Mouse (Mus musculus) small intestine, adult 2 months (tissue): ENCODE results near the gene Ssr1. TPM values are rescaled to one million over a fixed set of nuclear protein-coding genes. Genes with fewer than 3 reads are reported as not detected.

Source experiments
- H3K27ac ChIP-seq: fragments of 200-500 bp; 2 replicates; pipeline ENCODE4 v1.5.1; 2012; ENCODE audit warnings: low read depth, low read length, control low read depth, inconsistent platforms; ENCODE audit not compliant: insufficient read depth
- H3K27me3 ChIP-seq: fragments of 200-500 bp; 2 replicates; pipeline ENCODE4 v1.6.1; 2012; ENCODE audit warnings: mild to moderate bottlenecking, moderate library complexity, low read length, inconsistent platforms; ENCODE audit not compliant: control insufficient read depth, insufficient read depth
- H3K36me3 ChIP-seq: fragments of 200-500 bp; 2 replicates; pipeline ENCODE4 v1.6.1; 2012; ENCODE audit warnings: mild to moderate bottlenecking, low read length, control low read depth, inconsistent platforms; ENCODE audit not compliant: control insufficient read depth, insufficient read depth
- H3K4me1 ChIP-seq: fragments of 200-500 bp; 2 replicates; pipeline ENCODE4 v1.6.1; 2012; ENCODE audit warnings: low read length, inconsistent platforms, mixed read lengths; ENCODE audit not compliant: control insufficient read depth, insufficient read depth, insufficient read length
- H3K4me3 ChIP-seq: fragments of 200-500 bp; 2 replicates; pipeline ENCODE4 v1.5.1; 2012; ENCODE audit warnings: low read depth, mild to moderate bottlenecking, control low read depth, inconsistent platforms, low read length, moderate library complexity
- CTCF ChIP-seq: fragments of 200-500 bp; IDR thresholded peaks from 2 replicates; pipeline ENCODE4 v1.5.1; 2012; ENCODE audit warnings: low read depth, mild to moderate bottlenecking, control low read depth, inconsistent platforms, low read length, moderate library complexity, mixed read lengths; ENCODE audit not compliant: insufficient replicate concordance, insufficient read length; ENCODE audit errors: extremely low read depth
- POLR2A ChIP-seq: fragments of 200-500 bp; IDR thresholded peaks from 2 replicates; pipeline ENCODE4 v1.6.1; 2012; ENCODE audit warnings: low read depth, mild to moderate bottlenecking, control low read depth, inconsistent platforms, low read length, moderate library complexity
- WGBS: fragments of 180-500 bp; shearing (Covaris S2); methylation state at CpG from one replicate; pipeline ENCODE4 v1.1.7; 2018; 5-methylcytosine and 5-hydroxymethylcytosine counted together
- polyA plus RNA-seq: library from polyadenylated mRNA; depleted of rRNA; stranded (reverse); fragments of >200 nt; gene quantifications from 2 replicates; pipeline ENCODE4 v1.2.3, GENCODE M21; 2012

Gene Ssr1
- polyA plus RNA-seq, 1 experiment, result 3.0 TPM

DNA sequence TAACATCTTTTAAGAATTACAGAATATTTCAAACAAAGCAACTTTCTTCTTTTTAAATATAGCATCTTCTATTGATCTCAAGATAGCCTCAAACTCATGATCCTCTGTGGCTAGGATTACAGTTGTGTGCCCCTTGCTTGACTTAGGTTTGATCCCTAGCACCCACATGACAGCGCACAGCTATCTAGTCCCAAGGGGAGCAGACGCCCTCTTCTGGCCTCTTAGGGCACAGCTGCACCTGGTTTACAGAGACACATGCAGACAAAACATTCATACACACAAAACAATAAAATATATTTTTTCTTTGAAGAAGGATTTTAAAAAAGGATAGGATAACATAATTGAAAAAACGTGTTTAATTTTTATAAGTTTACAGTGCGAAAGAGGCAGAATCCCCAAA, 31.9 kb upstream of the Ssr1 start:
- Histone ChIP-seq H3K27ac (no peak overlapping the region), H3K36me3 (no peaks in the 10 kb centered on the region), H3K27me3 (no peaks in the 10 kb centered on the region), H3K4me1 (no peaks in the 10 kb centered on the region), H3K4me3 (no peak overlapping the region)
- TF ChIP-seq POLR2A (no peak), CTCF (no peak)
- WGBS, result 59% methylated on average over 4 of the region's 4 CpGs

DNA sequence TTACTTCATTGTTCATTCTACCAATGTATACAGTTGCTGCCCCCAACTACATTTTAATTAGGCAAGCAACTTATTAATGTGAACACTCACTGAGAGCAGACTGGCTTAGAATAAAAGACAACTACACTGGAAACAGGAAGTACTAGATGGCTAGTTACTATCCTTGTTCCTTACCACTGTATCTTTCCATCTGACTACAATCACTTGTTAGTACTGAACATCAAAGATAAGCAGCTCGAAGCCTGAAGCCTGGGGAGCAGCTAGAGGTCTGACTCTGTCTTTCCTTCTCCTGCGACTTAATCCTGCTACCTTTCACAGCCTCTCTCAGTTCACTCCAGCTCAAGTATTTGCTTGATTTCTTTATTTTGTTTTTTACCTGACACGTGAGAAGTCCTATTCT, 24.8 kb upstream of the Ssr1 start:
- no peak for TF ChIP-seq POLR2A
- H3K27me3 ChIP-seq, result no peaks in the 10 kb centered on the region
- H3K27ac ChIP-seq, result no peak overlapping the region
- H3K36me3 ChIP-seq, result no peaks in the 10 kb centered on the region
- 72% methylated on average over 3 of the region's 3 CpGs for WGBS
- H3K4me3 ChIP-seq, result no peak overlapping the region
- H3K4me1 ChIP-seq, result no peaks in the 10 kb centered on the region

DNA sequence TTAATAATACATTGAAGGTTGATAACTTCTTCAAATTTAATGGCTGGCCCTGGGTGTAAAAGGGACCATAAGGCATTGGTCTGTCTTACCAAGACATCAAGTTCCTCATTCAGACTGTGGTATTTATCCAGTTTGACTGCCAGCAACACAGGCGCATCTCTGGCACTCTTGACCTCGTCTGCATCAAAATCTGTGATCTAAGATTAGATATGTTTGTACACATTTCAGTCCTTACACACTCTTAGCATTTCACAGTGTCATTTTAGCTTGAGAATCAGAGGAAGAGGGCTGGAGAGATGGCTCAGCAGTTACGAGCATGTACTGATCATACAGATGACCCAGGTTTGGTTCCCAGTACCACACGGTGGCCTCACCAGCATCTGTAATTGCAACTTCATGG, 21.6 kb upstream of the Ssr1 start:
- no peak for TF ChIP-seq CTCF
- Histone ChIP-seq H3K36me3 (no peaks in the 10 kb centered on the region), H3K27ac (no peak overlapping the region), H3K4me1 (no peaks in the 10 kb centered on the region), H3K27me3 (no peaks in the 10 kb centered on the region), H3K4me3 (no peak overlapping the region)
- 87% methylated on average over 4 of the region's 4 CpGs for WGBS

DNA sequence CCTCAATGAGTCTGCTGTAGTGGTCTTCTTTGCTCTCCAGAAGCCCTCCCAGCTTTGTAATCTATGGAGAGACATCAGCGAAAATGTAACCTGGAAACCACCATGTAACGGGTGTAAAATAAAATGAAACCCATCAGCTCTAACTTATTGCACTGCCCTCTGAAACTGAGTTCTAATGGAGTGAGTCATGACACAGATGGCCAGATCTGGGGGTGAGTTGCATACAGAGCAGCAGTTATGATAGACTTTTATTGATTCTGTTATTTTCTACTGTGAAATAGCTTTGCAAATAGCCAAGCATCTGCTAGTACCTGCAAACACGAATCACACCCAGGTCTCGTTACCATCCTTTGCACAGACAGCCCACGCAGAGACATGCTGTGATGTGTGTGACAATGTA, 18.4 kb upstream of the Ssr1 start:
- 83% methylated on average over 5 of the region's 5 CpGs for WGBS
- Histone ChIP-seq H3K4me1 (peaks cover 3% of the 10 kb centered on the region; the same call in 1 of the 2 replicates), H3K36me3 (no peaks in the 10 kb centered on the region), H3K27ac (no peak overlapping the region), H3K4me3 (no peak overlapping the region), H3K27me3 (no peaks in the 10 kb centered on the region)
- TF ChIP-seq POLR2A, result no peak
- TF ChIP-seq CTCF, result no peak

DNA sequence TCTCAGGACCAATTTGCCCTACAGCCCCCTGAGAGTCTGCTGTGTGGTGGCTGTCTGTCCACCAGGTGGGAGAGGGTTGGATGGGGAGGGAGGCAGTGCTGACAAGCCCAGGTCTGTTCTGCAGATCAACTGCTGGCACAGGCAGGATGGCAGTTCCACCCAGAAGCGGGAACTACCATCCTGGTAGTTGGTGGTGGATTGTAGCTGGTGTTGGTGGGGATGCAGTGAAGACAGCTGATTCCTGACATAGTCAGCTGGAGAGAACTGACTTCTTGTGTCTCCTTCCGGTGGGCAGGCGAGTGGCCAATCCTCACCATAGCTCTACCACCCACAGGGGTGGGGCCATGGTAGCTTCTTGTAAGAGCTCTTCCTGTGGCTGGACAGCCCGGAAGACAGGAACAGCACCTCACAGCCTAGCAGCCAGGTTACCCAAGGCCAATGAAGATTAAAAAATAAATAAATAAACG, 16.5 kb upstream of the Ssr1 start:
- WGBS, result 73% methylated on average over 5 of the region's 5 CpGs
- TF ChIP-seq POLR2A (no peak), CTCF (no peak)
- no peaks in the 10 kb centered on the region for H3K27me3 ChIP-seq
- H3K27ac ChIP-seq, result no peak overlapping the region; the same call in 1 of the 2 replicates
- H3K4me1 ChIP-seq, result peaks cover 3% of the 10 kb centered on the region; the same call in 1 of the 2 replicates
- H3K4me3 ChIP-seq, result no peak overlapping the region
- H3K36me3 ChIP-seq, result no peaks in the 10 kb centered on the region

DNA sequence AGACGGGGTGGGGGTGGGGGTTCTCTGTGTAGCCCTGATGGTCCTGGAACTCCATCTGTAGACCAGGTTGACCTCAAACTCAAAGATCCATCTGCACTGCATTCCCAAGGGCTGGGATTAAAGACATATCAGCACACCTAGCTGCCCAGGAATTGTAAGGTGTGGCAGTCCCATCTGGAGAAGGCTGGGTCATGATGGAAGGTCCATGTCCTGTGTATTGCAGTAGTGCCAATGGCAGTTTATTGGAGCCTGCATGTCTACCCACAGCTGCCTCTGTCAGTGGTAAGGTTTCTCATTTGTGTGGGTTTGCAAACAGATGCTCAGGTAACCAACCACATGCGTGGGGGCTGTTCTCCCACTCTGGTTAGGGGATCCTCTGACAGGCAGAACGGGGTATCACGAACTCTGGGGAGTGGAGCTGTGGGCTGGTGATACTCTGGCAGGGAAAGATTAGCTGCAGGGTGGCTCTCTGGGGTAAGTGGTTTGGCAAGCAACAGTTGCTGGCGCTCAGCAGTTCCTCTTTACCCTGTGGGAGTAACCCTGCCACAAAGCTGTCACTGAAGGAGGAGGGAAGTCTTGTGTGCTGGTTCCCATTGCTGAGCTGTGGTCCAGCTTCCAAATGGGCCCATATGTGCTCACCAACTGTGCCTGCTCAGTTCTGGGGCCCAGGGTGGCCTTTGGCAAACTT, 15.8 kb upstream of the Ssr1 start:
- no peak overlapping the region for H3K4me3 ChIP-seq
- no peaks in the 10 kb centered on the region for H3K36me3 ChIP-seq
- H3K4me1 ChIP-seq, result peaks cover 3% of the 10 kb centered on the region; the same call in 1 of the 2 replicates
- 0 out of 2 replicates have a peak overlapping the region, but pooled peaks have one; percentile 16 for H3K27ac ChIP-seq
- H3K27me3 ChIP-seq, result no peaks in the 10 kb centered on the region
- WGBS, result 76% methylated on average over 5 of the region's 5 CpGs
- TF ChIP-seq CTCF (no peak), POLR2A (no peak)

DNA sequence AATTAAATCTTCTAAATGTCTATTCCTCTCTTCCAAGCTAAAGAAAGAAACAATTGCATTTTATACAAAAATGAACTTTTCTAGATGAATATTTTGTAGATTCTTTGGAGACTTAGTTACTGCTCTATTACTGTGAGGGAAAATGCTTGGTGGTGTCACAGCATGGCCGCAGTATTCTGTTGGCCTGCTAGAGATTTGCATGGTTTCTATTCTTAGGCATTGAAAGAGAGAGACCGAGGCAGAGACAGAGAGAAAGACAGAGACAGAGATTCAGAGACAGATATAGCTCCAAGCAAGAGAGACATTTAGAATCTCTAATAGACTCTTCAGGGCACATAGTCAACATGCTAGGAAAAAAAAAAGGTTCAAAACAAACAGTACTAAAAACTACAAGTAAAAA, 14.0 kb upstream of the Ssr1 start:
- Histone ChIP-seq H3K27ac (no peak overlapping the region), H3K27me3 (no peaks in the 10 kb centered on the region), H3K36me3 (no peaks in the 10 kb centered on the region), H3K4me1 (peaks cover 3% of the 10 kb centered on the region; the same call in 1 of the 2 replicates), H3K4me3 (no peak overlapping the region)
- no peak for TF ChIP-seq CTCF
- no peak for TF ChIP-seq POLR2A
- 93% methylated on average over 2 of the region's 2 CpGs for WGBS
